ENCODE assay signal across 30 mouse cellular contexts in genomic region chr13:97384091-97384777, GRCm38 (mm10).
DNase-seq lines count a peak whose midpoint lies in the region; ATAC-seq and TF ChIP-seq lines count a peak whose summit lies in the region.
"Had no signal": no experiment of that assay in that cellular context is flagged by ENCODE, and none has a peak within 500 bp of the region (broad histone marks: within the 10 kb centered on the region; RNA-seq: fewer than 3 reads in every experiment).

No protein-coding gene starts in this region.

- H3K9me3 ChIP-seq in hindbrain, embryonic 13.5 days, result no peaks in the 10 kb centered on the region
- no peaks in the 10 kb centered on the region for H3K9me3 ChIP-seq in hindbrain, embryonic 14.5 days (ENCODE audit: control insufficient read depth, low read length)
- H3K9me3 ChIP-seq: embryonic facial prominence, embryonic 13.5 days; forebrain, embryonic 10.5 days; forebrain, embryonic 15.5 days; G1E; heart, embryonic 15.5 days; kidney, embryonic 15.5 days; lung, embryonic 15.5 days; midbrain, embryonic 12.5 days had no signal

- no peak for TF ChIP-seq CTCF in brain, embryonic 14.5 days (IDR thresholded peaks at IDR 0.05; ENCODE audit: borderline replicate concordance, extremely low read depth, insufficient read depth, insufficient read length)
- no peak for TF ChIP-seq CTCF in thymus, adult 2 months (IDR thresholded peaks at IDR 0.05; ENCODE audit: borderline replicate concordance, control insufficient read depth, extremely low read depth, insufficient read depth, low read length, poor library complexity)

- 0 out of 2 replicates have a peak, but pooled peaks cover 4% of the 10 kb centered on the region for H3K27me3 ChIP-seq in hindbrain, embryonic 13.5 days
- H3K27me3 ChIP-seq in hindbrain, embryonic 14.5 days (ENCODE audit: control insufficient read depth, insufficient read depth, low read length), result no peaks in the 10 kb centered on the region
- no peaks in the 10 kb centered on the region for H3K27me3 ChIP-seq in thymus, adult 2 months (ENCODE audit: control insufficient read depth, insufficient read depth, low read length)
- H3K27me3 ChIP-seq: forebrain, embryonic 15.5 days; kidney, embryonic 15.5 days; lung, embryonic 15.5 days; midbrain, embryonic 12.5 days; Patski had no signal

- no peaks in the 10 kb centered on the region for H3K36me3 ChIP-seq in hindbrain, embryonic 13.5 days
- no peaks in the 10 kb centered on the region for H3K36me3 ChIP-seq in hindbrain, embryonic 14.5 days (replicated peaks; ENCODE audit: control insufficient read depth, insufficient read depth)
- H3K36me3 ChIP-seq in thymus, adult 2 months (ENCODE audit: control insufficient read depth, insufficient read depth, low read length), result no peaks in the 10 kb centered on the region
- H3K36me3 ChIP-seq: embryonic facial prominence, embryonic 13.5 days; forebrain, embryonic 10.5 days; forebrain, embryonic 15.5 days; G1E; heart, embryonic 15.5 days; kidney, embryonic 15.5 days; lung, embryonic 15.5 days; midbrain, embryonic 12.5 days had no signal

- H3K4me3 ChIP-seq in hindbrain, embryonic 13.5 days, result no peak overlapping the region
- H3K4me3 ChIP-seq in hindbrain, embryonic 14.5 days (replicated peaks; ENCODE audit: low read length), result no peak overlapping the region
- no peak overlapping the region for H3K4me3 ChIP-seq in thymus, adult 2 months (ENCODE audit: control insufficient read depth, insufficient read depth, low read length)
- H3K4me3 ChIP-seq: embryonic facial prominence, embryonic 13.5 days; forebrain, embryonic 10.5 days; forebrain, embryonic 15.5 days; heart, embryonic 15.5 days; kidney, embryonic 15.5 days; lung, embryonic 15.5 days; megakaryocyte, embryonic 14.5 days; midbrain, embryonic 12.5 days had no signal

- WGBS in hindbrain, embryonic 13.5 days, result 72% methylated on average over 16 of the region's 16 CpGs
- 66% methylated on average over 16 of the region's 16 CpGs for WGBS in hindbrain, embryonic 14.5 days
- WGBS in thymus, adult 2 months, result 94% methylated on average over 16 of the region's 16 CpGs

- H3K4me2 ChIP-seq in hindbrain, embryonic 13.5 days, result no peak overlapping the region
- H3K4me2 ChIP-seq in hindbrain, embryonic 14.5 days (replicated peaks), result no peak overlapping the region
- H3K4me2 ChIP-seq: embryonic facial prominence, embryonic 13.5 days; forebrain, embryonic 15.5 days; heart, embryonic 15.5 days; kidney, embryonic 15.5 days; lung, embryonic 15.5 days; midbrain, embryonic 12.5 days had no signal

- H3K4me1 ChIP-seq in hindbrain, embryonic 13.5 days (replicated peaks), result peaks cover 8% of the 10 kb centered on the region; the same call in 1 of the 2 replicates
- H3K4me1 ChIP-seq in hindbrain, embryonic 14.5 days (replicated peaks; ENCODE audit: control insufficient read depth, insufficient read depth, low read length), result no peaks in the 10 kb centered on the region; the same call in 1 of the 2 replicates
- 0 out of 2 replicates have a peak, but pooled peaks cover 3% of the 10 kb centered on the region for H3K4me1 ChIP-seq in thymus, adult 2 months (replicated peaks; ENCODE audit: control insufficient read depth, insufficient read depth, low read length)
- H3K4me1 ChIP-seq: megakaryocyte, embryonic 14.5 days had no signal

- H3K27ac ChIP-seq in hindbrain, embryonic 13.5 days, result peak overlapping the region; percentile 13; the same call in 1 of the 2 replicates
- no peak overlapping the region for H3K27ac ChIP-seq in hindbrain, embryonic 14.5 days
- H3K27ac ChIP-seq in thymus, adult 2 months (ENCODE audit: control insufficient read depth, insufficient read depth, low read length), result no peak overlapping the region
- H3K27ac ChIP-seq: embryonic facial prominence, embryonic 13.5 days; forebrain, embryonic 10.5 days; forebrain, embryonic 15.5 days; heart, embryonic 15.5 days; kidney, embryonic 15.5 days; liver, embryonic 14.5 days; lung, embryonic 15.5 days; midbrain, embryonic 12.5 days had no signal

- 0 out of 2 replicates have a peak, but pooled peaks have one; percentile 43 for ATAC-seq in hindbrain, embryonic 13.5 days (ENCODE audit: low FRiP score)
- no peak for ATAC-seq in hindbrain, embryonic 14.5 days (ENCODE audit: low FRiP score)
- ATAC-seq: forebrain, embryonic 15.5 days; inflammation-experienced regulatory T-cells, adult 6 months; Patski had no signal

- no peak overlapping the region for H3K9ac ChIP-seq in hindbrain, embryonic 13.5 days
- H3K9ac ChIP-seq in hindbrain, embryonic 14.5 days, result no peak overlapping the region
- H3K9ac ChIP-seq: embryonic facial prominence, embryonic 13.5 days; forebrain, embryonic 15.5 days; heart, embryonic 15.5 days; kidney, embryonic 15.5 days; liver, embryonic 14.5 days; lung, embryonic 15.5 days; midbrain, embryonic 12.5 days had no signal

- TF ChIP-seq POLR2A in brain, embryonic 14.5 days (IDR thresholded peaks at IDR 0.05; ENCODE audit: borderline replicate concordance, extremely low read depth, insufficient read depth, insufficient read length, poor library complexity, severe bottlenecking), result no peak
- TF ChIP-seq POLR2A in thymus, adult 2 months (IDR thresholded peaks at IDR 0.05; ENCODE audit: control insufficient read depth, extremely low read depth, insufficient read depth, low read length, poor library complexity), result no peak

- peak; percentile 25 for DNase-seq in cerebellum, postnatal 10 days
- no peak for DNase-seq in cerebellum, adult 11 months
- DNase-seq in hindbrain, embryonic 14.5 days (ENCODE audit: low spot score), result no peak
- peak; percentile 37 for DNase-seq in layer of hippocampus, adult 9-11 months
- no peak for DNase-seq in layer of hippocampus, postnatal 36 days
- DNase-seq in brain, embryonic 14.5 days (ENCODE audit: low read depth), result peak; percentile 34
- DNase-seq in thymus, adult 2 months, result no peak
- DNase-seq: adrenal gland, postnatal 10 days; cerebellum, adult 11-12 months; cerebellum, adult 9-11 months; heart, postnatal 36 days; kidney, adult 11 months; kidney, postnatal 36 days; liver; right cerebral cortex, postnatal 25 days; spleen, adult 18-20 months; thymus, postnatal 25 days had no signal

Comparison
In these comparisons a context has a peak if more than half of its experiments do, and no peak if none do; other contexts are left out.
1. DNase-seq: peak in cerebellum, postnatal 10 days (2 of 2), layer of hippocampus, adult 9-11 months (single experiment) and brain, embryonic 14.5 days (single experiment); none in cerebellum, adult 11 months (single experiment), hindbrain, embryonic 14.5 days (single experiment), layer of hippocampus, postnatal 36 days (0 of 2) and thymus, adult 2 months (single experiment).